Mouse (Mus musculus) left cerebral cortex, adult 9 months (tissue): ENCODE measurements at regions not wholly inside any gene's neighbourhood (a gene's known extent, or its start where the extent isn't known, plus 50 kb on each side); places are given as distances from the start of the nearest gene placed in this dataset.
A peak's percentile ranks its signal among the peaks of the same experiment; 100 is the strongest.
"Not testable (repeated sequence)": the region's sequence is repeated elsewhere in the genome, so short reads cannot be mapped to it uniquely, and the experiment has no call there.

Experiments used
- DNase-seq, 2 experiments: peaks; one replicate each; pipeline ENCODE4 v3.0.0; 2022; ENCODE audit warnings: low spot score in 2 of 2

- DNase-seq = no peak
Measured at GRCm38 (mm10) chr16:50779030-50779784, 188.3 kb upstream of the Ccdc54 start.

- not testable (repeated sequence) for DNase-seq
Measured at GRCm38 (mm10) chr16:50774699-50775098, 183.7 kb upstream of the Ccdc54 start.

GRCm38 (mm10) chr16:50766055-50766770, 175.3 kb upstream of the Ccdc54 start:
- no peak for DNase-seq

GRCm38 (mm10) chr16:50762096-50762495, 171.1 kb upstream of the Ccdc54 start:
- DNase-seq = no peak

GRCm38 (mm10) chr16:50759979-50760378, 169.0 kb upstream of the Ccdc54 start:
- no peak for DNase-seq

- no peak for DNase-seq
Measured at GRCm38 (mm10) chr16:50756696-50757095, 165.7 kb upstream of the Ccdc54 start.

- DNase-seq = no peak
Measured at GRCm38 (mm10) chr16:50753612-50754389, 162.8 kb upstream of the Ccdc54 start.

- no peak for DNase-seq
Measured at GRCm38 (mm10) chr16:50753046-50753445, 162.1 kb upstream of the Ccdc54 start.

GRCm38 (mm10) chr16:50752277-50752600, 161.3 kb upstream of the Ccdc54 start:
- no peak for DNase-seq

GRCm38 (mm10) chr16:50751495-50752276, 160.7 kb upstream of the Ccdc54 start:
- no peak for DNase-seq

GRCm38 (mm10) chr16:50747698-50748097, 156.7 kb upstream of the Ccdc54 start:
- no peak for DNase-seq

- DNase-seq = no peak
Measured at GRCm38 (mm10) chr16:50745723-50746122, 154.8 kb upstream of the Ccdc54 start.

- no peak for DNase-seq
Measured at GRCm38 (mm10) chr16:50737396-50737843, 146.5 kb upstream of the Ccdc54 start.

GRCm38 (mm10) chr16:50736151-50737047, 145.4 kb upstream of the Ccdc54 start:
- peak; percentile 69 to 90 for DNase-seq

- no peak for DNase-seq
Measured at GRCm38 (mm10) chr16:50733359-50733758, 142.4 kb upstream of the Ccdc54 start.

GRCm38 (mm10) chr16:50732082-50733006, 141.4 kb upstream of the Ccdc54 start:
- peak; percentile 56 to 88 for DNase-seq

- no peak for DNase-seq
Measured at GRCm38 (mm10) chr16:50729341-50729740, 138.4 kb upstream of the Ccdc54 start.

- DNase-seq = no peak
Measured at GRCm38 (mm10) chr16:50723144-50723543, 132.2 kb upstream of the Ccdc54 start.

GRCm38 (mm10) chr16:50717306-50718017, 126.5 kb upstream of the Ccdc54 start:
- DNase-seq = peak in 1 of 2 experiments; percentile 72
